Mouse (Mus musculus) testis, adult 2 months (tissue): ENCODE data around the gene Nfkbia. TPM values are rescaled to one million over a fixed set of nuclear protein-coding genes. Genes with fewer than 3 reads are reported as not detected.
A peak's percentile ranks its signal among the peaks of the same experiment; 100 is the strongest.

ENCODE experiments used
- H3K27ac ChIP-seq: fragments of 200-500 bp; 2 replicates; pipeline ENCODE4 v1.5.1; 2012; ENCODE audit warnings: low read depth, low read length; ENCODE audit not compliant: control insufficient read depth, insufficient read depth
- H3K27me3 ChIP-seq: fragments of 200-500 bp; 2 replicates; pipeline ENCODE4 v1.6.1; 2012; ENCODE audit warnings: mild to moderate bottlenecking, low read length, moderate library complexity; ENCODE audit not compliant: control insufficient read depth, insufficient read depth
- H3K36me3 ChIP-seq: fragments of 200-500 bp; 2 replicates; pipeline ENCODE4 v1.6.1; 2012; ENCODE audit warnings: mild to moderate bottlenecking, low read length; ENCODE audit not compliant: control insufficient read depth, insufficient read depth
- H3K4me1 ChIP-seq: fragments of 200-500 bp; 2 replicates; pipeline ENCODE4 v1.6.1; 2012; ENCODE audit warnings: low read length; ENCODE audit not compliant: control insufficient read depth, insufficient read depth
- H3K4me3 ChIP-seq: fragments of 200-500 bp; 2 replicates; pipeline ENCODE4 v1.5.1; 2012; ENCODE audit warnings: low read depth, mild to moderate bottlenecking, low read length, moderate library complexity, mixed read lengths; ENCODE audit not compliant: control insufficient read depth
- CTCF ChIP-seq: fragments of 200-500 bp; IDR thresholded peaks from 2 replicates; pipeline ENCODE4 v1.5.1; 2012; ENCODE audit warnings: low read depth, mild to moderate bottlenecking, inconsistent platforms, low read length, moderate library complexity; ENCODE audit not compliant: control insufficient read depth, insufficient read depth, insufficient replicate concordance
- POLR2A ChIP-seq: fragments of 200-500 bp; IDR thresholded peaks from 2 replicates; pipeline ENCODE4 v1.6.1; 2012; ENCODE audit warnings: low read depth, mild to moderate bottlenecking, inconsistent platforms, low read length, moderate library complexity; ENCODE audit not compliant: control insufficient read depth
- polyA plus RNA-seq: library from polyadenylated mRNA; depleted of rRNA; stranded (reverse); fragments of >200 nt; gene quantifications from 2 replicates; pipeline ENCODE4 v1.2.3, GENCODE M21; 2012; rRNA removed

Gene Nfkbia
- polyA plus RNA-seq, 1 experiment, result 31.2 TPM

DNA sequence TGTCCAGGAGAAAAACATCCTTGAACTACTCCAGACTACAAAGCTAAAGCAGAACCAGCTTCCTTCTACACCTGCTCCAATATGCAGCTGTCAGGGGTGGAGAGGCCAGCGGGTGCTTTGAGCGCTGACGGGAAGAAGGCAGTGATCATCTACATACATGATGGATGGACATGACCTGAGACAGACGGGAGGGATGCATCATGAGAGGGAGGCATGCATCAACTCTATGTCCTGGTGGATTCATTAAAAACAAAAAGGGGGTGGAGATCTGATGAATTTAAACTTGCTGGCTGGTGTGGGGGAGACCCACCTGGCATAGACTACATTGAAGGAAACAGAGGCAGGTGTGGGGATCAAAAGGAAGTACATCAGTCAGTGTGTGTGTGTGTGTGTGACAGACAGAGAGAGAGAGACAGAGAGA, 48.4 kb downstream of the Nfkbia start:
- Histone ChIP-seq H3K4me3 (no peak overlapping the region), H3K27me3 (no peaks in the 10 kb centered on the region), H3K27ac (peak overlapping the region; percentile 37; the same call in 1 of the 2 replicates), H3K36me3 (no peaks in the 10 kb centered on the region), H3K4me1 (peaks cover 8% of the 10 kb centered on the region)
- no peak for TF ChIP-seq CTCF
- TF ChIP-seq POLR2A, result no peak

DNA sequence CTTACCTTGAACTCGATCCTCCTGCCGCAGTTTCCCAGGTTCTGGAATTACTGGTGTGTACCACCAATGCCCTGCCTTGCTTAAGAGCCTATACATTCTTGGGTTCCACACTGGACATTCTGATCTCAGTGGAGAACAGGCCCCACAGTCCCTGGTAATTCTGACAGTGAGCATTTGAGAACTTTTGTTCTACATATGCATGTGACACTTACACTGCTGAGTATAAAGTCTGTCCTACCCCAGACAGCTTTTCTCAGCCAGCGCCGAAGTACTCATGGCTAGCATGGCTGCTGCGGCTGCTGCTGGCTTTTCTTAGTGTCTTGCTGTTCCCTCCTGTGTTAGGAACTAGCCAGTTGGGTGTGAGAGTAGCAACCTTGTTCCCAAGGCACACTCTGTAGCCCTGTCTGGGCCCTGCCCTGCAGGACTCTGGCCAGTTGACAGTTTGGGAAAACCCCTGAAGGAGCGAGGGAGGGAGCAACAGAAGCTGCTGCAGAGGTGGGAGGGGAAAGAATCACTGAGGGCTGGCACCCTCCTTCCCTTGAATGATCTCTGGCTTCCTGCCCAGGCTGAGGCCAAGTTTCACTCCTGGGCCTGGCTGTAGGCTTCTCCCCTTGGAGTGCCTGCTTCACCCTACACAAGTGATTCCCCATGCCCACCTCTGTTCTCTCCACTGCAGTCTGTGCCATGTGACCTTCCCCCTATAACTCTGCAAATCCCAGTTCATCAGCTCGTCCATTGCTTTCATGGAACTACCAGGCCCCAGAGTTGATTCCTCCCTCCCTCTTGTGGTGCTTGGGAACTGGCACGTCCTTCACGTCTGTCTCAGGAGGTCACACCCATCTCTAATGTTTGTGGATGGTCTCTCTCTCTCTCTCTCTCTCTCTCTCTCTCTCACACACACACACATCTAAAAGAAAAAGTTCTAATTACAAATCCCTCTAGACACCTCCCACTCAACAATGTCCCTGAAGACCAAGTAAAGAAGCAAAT, 49.3 kb downstream of the Nfkbia start:
- Histone ChIP-seq H3K27ac (peak overlapping the region; percentile 68), H3K4me1 (peaks cover 13% of the 10 kb centered on the region)
- TF ChIP-seq CTCF (no peak), POLR2A (no peak)

DNA sequence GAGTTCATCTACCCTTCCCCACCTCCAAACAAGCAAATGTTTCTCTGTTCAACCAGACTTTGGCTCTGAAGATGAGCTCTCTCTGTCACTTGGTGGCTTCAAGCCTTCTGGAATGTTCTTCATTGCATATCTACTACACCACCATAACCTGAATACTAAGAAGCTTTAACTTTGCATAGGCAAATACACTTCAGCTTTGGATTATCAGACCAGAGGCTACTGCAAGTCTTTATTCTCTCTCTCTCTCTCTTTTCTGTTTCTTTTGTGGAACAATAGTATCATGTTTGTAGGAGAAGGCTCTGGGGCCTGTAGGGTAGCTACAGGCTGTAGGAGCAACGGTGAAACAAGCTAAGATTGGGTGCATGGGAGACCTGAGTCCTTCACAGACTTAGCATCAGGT, 50.2 kb downstream of the Nfkbia start:
- H3K4me1 ChIP-seq, result peaks cover 12% of the 10 kb centered on the region
- TF ChIP-seq POLR2A (no peak), CTCF (no peak)
- H3K27me3 ChIP-seq, result no peaks in the 10 kb centered on the region
- H3K36me3 ChIP-seq, result no peaks in the 10 kb centered on the region
- peak overlapping the region; percentile 47 for H3K27ac ChIP-seq
- no peak overlapping the region for H3K4me3 ChIP-seq

More for the DNA sequence above, 49.3 kb downstream of the Nfkbia start:
- Histone ChIP-seq H3K36me3 (no peaks in the 10 kb centered on the region), H3K4me3 (no peak overlapping the region), H3K27me3 (no peaks in the 10 kb centered on the region)

DNA sequence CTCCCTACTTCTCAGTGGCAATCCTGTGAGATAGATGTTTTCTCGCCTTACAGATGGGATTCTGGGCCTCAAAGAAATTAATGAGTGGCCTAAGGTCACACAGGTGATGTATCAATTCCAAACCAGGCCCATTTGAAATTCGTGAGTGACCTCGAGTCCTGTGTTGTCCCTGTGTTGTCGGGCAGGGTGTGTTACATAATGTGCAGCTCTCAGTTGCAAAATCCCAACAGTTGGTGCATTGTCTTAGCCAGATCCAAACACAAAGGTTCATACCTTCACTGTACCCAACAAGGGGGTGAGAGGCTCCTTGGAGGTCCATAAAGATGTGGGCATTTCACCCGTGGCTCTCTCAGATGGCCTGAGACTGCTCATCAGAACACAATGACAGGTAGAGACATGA, 52.0 kb downstream of the Nfkbia start:
- Histone ChIP-seq H3K36me3 (no peaks in the 10 kb centered on the region), H3K27ac (no peak overlapping the region), H3K4me1 (peaks cover 5% of the 10 kb centered on the region), H3K27me3 (no peaks in the 10 kb centered on the region), H3K4me3 (no peak overlapping the region)
- TF ChIP-seq CTCF, result no peak
- TF ChIP-seq POLR2A, result no peak

Other genes starting within 250 kb of the Nfkbia start
- gene 1110008L16Rik, start 193.1 kb downstream of the Nfkbia start, polyA plus RNA-seq, result 5.0 and 5.8 TPM in 2 replicates
- gene Ppp2r3c, start 189.6 kb downstream of the Nfkbia start, polyA plus RNA-seq, result 8.9 and 10.2 TPM in 2 replicates
- gene Psma6, start 108.4 kb downstream of the Nfkbia start, polyA plus RNA-seq, result 448 and 538 TPM in 2 replicates
- 375 and 376 TPM in 2 replicates for gene Aldoart2, start 72.6 kb upstream of the Nfkbia start, polyA plus RNA-seq
- gene Insm2, start 106.8 kb upstream of the Nfkbia start, polyA plus RNA-seq, result not detected in 2 replicates